Mouse (Mus musculus): ENCODE measurements around the gene Lypd6b. TPM values are rescaled to one million over a fixed set of nuclear protein-coding genes. Genes with fewer than 3 reads are reported as not detected.

Lypd6b gene
- polyA plus RNA-seq, 1 experiment from 2014 or later, result 3.1 TPM

DNA sequence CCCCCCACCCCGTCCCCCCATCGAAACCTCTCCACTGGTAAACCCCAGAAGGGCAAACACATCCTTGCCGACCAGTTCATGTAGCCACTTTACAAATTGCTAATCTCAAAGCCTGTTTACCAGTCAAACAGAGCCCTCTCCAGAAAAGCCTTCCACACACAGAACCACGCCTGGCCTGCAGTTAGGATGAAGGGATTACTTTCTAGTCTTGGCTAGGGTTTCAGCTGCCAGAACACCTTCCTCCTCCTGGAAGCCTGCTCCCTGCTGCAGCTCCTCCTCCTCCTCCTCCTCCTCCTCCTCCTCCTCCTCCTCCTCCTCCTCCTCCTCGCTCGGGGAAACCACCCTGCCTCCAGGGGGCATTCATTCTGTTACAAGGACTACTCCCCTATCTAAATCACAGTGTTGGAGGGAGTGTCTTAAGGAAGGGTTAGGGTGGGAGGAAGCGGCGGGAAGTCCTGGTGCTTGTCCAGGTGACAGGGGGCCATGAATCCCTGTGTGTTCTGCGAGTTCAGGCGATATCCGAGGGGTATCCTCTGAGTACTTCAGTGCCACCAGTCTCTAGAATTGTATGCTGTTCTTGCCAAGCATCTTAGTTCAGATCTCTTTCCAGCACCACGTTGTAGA is 73.6 kb downstream of the Lypd6b start:
- H3K9ac ChIP-seq, result no peak overlapping the region
- 37% methylated on average over 10 of the region's 12 CpGs for WGBS
- H3K4me3 ChIP-seq, result no peak overlapping the region
- no peak overlapping the region for H3K27ac ChIP-seq
- H3K36me3 ChIP-seq (ENCODE audit: poor library complexity, severe bottlenecking), result no peaks in the 10 kb centered on the region
- no peak overlapping the region for H3K4me2 ChIP-seq
- no peak for ATAC-seq
- no peaks in the 10 kb centered on the region for H3K27me3 ChIP-seq
- H3K9me3 ChIP-seq (replicated peaks), result no peaks in the 10 kb centered on the region
- peaks cover 9% of the 10 kb centered on the region for H3K4me1 ChIP-seq

DNA sequence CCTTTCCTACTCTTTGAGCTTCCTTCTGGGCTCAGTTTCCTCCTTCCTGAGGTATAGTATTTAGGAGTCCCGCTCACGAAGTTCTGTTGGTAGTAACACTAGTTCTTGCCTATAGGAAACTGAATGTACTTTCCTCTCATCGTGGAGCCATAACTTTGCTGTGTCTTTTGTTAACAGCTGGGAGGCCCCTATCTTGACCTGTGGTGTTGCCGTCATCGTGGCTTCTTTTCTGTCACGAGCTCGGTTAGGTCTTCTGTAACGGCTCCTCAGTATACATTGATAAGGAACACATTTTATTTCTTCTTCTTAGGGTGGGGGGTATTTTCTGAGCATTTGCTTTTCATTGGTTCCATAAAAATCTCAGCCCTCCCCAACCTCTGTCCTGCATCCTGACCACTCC is 74.2 kb downstream of the Lypd6b start:
- H3K9me3 ChIP-seq (replicated peaks), result no peaks in the 10 kb centered on the region
- no peak for ATAC-seq

DNA sequence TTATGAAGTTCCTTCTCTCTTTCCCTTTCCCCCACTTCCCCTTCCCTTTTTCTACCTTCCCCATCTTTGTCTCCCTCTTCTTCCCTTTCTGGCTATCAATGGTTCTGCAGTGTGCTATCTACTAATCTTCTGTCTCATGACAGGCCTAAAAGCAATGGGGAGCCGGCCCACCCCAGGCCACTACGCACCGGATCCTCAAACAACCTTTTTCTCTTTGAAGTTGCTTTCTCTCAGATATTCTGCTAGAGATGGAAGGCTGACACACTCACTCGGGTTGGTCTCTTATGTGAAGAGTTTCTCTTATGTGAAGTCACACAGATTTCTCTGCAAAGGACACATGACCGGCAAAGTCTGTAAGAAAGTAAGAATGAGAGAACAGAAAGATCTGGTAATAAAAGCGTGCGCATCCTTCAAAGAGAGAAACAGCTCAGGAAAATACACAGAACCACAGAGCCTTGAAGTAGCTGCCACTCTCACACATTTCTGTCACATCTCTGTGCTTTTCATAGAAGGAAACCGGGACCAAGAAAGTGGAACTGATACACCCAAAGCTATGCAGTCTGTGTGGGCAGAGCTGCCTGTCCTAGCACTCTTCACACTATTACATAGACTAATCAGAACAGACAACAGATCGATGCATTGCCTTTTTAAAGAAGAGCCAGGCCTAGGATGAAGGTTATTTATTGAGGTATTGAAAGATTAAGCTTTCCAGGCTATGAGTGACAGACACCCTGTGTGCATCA is 80.8 kb downstream of the Lypd6b start:
- no peak overlapping the region for H3K27ac ChIP-seq
- no peaks in the 10 kb centered on the region for H3K9me3 ChIP-seq (replicated peaks)
- H3K4me2 ChIP-seq, result no peak overlapping the region
- no peak overlapping the region for H3K4me3 ChIP-seq
- H3K9ac ChIP-seq, result no peak overlapping the region
- no peak for ATAC-seq
- 87% methylated on average over 9 of the region's 9 CpGs for WGBS
- H3K4me1 ChIP-seq, result peaks cover 12% of the 10 kb centered on the region
- no peaks in the 10 kb centered on the region for H3K36me3 ChIP-seq (ENCODE audit: poor library complexity, severe bottlenecking)
- no peaks in the 10 kb centered on the region for H3K27me3 ChIP-seq

More for the DNA sequence above, 74.2 kb downstream of the Lypd6b start:
- no peak overlapping the region for H3K4me2 ChIP-seq
- no peaks in the 10 kb centered on the region for H3K36me3 ChIP-seq (ENCODE audit: poor library complexity, severe bottlenecking)
- 86% methylated on average over 8 of the region's 8 CpGs for WGBS
- no peak overlapping the region for H3K27ac ChIP-seq
- H3K9ac ChIP-seq, result no peak overlapping the region
- H3K4me1 ChIP-seq, result 0 out of 2 replicates have a peak, but pooled peaks cover 3% of the 10 kb centered on the region
- H3K27me3 ChIP-seq, result no peaks in the 10 kb centered on the region
- no peak overlapping the region for H3K4me3 ChIP-seq

DNA sequence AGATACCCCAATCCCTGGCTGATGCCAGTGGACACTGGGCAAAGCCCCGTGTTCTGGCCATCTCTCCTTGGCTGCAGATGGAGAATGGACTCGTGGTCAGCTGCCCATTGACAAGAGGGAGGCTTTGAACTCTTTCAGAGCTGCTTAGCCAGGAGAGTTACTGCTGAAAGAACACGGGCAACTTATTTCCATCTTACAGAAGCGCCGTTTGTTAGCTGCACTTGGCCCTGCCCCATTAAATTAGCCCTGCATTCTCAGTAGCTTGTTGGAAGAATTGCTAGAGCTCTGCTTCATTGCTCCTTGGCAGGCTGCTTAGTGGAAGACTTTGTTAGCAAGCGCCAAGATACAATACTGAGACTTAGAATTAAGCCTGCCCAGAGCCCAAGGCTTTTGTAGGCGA is 81.6 kb downstream of the Lypd6b start:
- ATAC-seq, result peak; percentile 74
- Histone ChIP-seq H3K36me3 (ENCODE audit: poor library complexity, severe bottlenecking) (no peaks in the 10 kb centered on the region), H3K27me3 (no peaks in the 10 kb centered on the region), H3K9ac (no peak overlapping the region), H3K27ac (no peak overlapping the region), H3K4me2 (no peak overlapping the region), H3K4me1 (peaks cover 12% of the 10 kb centered on the region), H3K9me3 (replicated peaks) (no peaks in the 10 kb centered on the region), H3K4me3 (no peak overlapping the region)
- WGBS, result 37% methylated on average over 7 of the region's 7 CpGs

DNA sequence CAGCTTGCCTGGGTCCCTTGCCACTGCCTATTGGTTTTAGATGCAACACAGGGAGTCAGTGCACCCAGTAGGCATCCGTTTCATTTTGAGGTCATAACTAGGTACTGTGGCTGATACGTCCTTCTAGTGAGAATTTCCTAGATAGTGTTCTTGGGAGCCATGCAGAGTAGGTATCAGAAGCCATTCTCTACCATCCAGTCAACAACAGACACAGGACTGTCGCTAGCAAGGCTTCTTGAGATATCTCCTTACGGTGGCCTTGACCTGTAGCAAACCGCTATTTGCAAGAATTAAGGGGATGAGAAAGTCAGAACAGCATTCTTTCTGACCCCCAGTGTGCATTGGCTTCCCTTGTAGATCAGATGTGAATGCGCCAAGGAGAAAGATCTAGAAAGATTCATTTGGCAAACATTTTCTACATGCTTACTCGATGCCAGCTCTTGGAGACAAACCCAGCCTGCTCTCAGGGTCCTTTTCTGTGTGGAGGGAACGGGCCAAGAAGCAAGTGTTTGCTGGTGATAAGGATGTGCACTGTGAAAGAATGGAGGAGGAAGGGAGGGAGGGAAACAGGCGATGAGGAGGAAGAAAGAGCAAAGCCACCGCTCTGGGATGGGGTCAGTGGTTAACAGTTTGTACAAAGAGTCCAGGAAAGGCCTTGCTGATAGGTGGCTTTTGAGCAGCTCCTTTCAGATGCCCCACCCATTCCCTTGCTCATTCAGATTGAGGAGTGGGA is 82.5 kb downstream of the Lypd6b start:
- Histone ChIP-seq H3K27me3 (no peaks in the 10 kb centered on the region), H3K27ac (no peak overlapping the region), H3K4me1 (peaks cover 12% of the 10 kb centered on the region), H3K4me2 (no peak overlapping the region), H3K9me3 (replicated peaks) (no peaks in the 10 kb centered on the region), H3K4me3 (no peak overlapping the region), H3K9ac (no peak overlapping the region), H3K36me3 (ENCODE audit: poor library complexity, severe bottlenecking) (no peaks in the 10 kb centered on the region)
- 89% methylated on average over 10 of the region's 10 CpGs for WGBS
- ATAC-seq, result no peak

DNA sequence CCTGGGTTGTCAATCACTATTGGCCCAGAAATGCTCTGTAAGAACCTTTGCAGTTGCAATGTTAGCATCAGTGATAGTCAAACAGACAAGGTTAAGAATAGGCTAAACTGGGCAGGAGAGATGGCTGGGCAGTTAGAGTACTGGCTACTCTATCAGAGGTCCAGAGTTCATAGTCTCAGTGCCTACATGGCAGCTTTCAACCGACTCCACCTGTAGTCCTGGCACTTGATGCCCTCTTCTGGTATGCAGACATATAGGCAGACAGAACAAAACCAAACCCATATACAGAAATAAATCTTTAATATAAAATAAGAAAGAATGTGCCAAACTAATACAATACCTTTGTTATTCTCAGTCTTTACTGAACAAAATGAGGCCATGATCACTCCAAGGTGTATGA is 83.5 kb downstream of the Lypd6b start:
- Histone ChIP-seq H3K4me1 (peaks cover 12% of the 10 kb centered on the region), H3K36me3 (ENCODE audit: poor library complexity, severe bottlenecking) (no peaks in the 10 kb centered on the region), H3K9ac (no peak overlapping the region), H3K27me3 (no peaks in the 10 kb centered on the region), H3K27ac (no peak overlapping the region), H3K9me3 (replicated peaks) (no peaks in the 10 kb centered on the region), H3K4me3 (no peak overlapping the region), H3K4me2 (no peak overlapping the region)
- 73% methylated on average over 1 of the region's 1 CpGs for WGBS
- ATAC-seq, result no peak

DNA sequence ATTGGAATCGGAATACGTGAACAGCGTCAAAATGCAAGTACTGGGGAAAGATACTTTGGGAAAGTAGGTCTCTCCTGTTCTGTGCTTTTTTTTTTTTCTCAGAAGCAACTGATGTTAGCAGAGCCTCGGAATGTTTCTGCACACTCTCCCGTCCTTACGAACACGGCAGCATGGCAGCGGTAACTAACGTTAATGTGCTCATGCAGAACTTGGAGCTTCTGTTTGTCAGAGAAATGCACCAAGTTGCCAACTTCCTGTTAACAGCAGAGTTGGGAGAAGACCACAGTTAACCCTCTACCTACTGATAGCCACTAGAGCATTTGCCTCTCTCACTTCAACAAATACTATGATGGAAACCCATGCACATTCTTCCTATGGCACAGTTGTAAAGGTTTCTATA is 93.0 kb downstream of the Lypd6b start:
- Histone ChIP-seq H3K4me1 (peaks cover 16% of the 10 kb centered on the region; the same call in 1 of the 2 replicates), H3K4me2 (no peak overlapping the region), H3K27me3 (no peaks in the 10 kb centered on the region), H3K27ac (no peak overlapping the region), H3K4me3 (no peak overlapping the region), H3K9me3 (replicated peaks) (no peaks in the 10 kb centered on the region), H3K9ac (no peak overlapping the region), H3K36me3 (ENCODE audit: poor library complexity, severe bottlenecking) (no peaks in the 10 kb centered on the region)
- no peak for ATAC-seq
- WGBS, result 77% methylated on average over 9 of the region's 9 CpGs

DNA sequence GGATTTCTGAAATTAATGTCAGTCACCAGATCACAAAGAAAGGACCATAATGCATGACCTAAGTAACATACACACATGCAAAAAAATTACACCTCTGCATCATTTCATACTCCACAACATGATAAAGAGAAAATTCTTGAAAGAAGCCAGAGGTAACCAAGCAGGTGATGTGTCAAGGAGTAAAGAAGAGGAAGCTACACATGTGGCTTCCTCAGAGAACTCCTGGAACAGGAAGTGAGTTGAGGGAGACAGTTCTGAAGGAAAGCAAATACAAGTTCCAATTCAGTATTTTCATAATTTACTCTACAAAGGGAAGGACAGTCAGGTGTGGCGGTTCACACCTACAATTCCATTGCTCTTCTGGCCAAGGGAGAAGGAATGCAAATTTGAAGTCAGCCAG is 93.5 kb downstream of the Lypd6b start:
- Histone ChIP-seq H3K9ac (no peak overlapping the region), H3K4me1 (peaks cover 16% of the 10 kb centered on the region; the same call in 1 of the 2 replicates), H3K27me3 (no peaks in the 10 kb centered on the region), H3K36me3 (ENCODE audit: poor library complexity, severe bottlenecking) (no peaks in the 10 kb centered on the region), H3K4me3 (no peak overlapping the region), H3K9me3 (replicated peaks) (no peaks in the 10 kb centered on the region), H3K4me2 (no peak overlapping the region), H3K27ac (no peak overlapping the region)
- no peak for ATAC-seq
- WGBS, result 100% methylated on average over 1 of the region's 1 CpGs

DNA sequence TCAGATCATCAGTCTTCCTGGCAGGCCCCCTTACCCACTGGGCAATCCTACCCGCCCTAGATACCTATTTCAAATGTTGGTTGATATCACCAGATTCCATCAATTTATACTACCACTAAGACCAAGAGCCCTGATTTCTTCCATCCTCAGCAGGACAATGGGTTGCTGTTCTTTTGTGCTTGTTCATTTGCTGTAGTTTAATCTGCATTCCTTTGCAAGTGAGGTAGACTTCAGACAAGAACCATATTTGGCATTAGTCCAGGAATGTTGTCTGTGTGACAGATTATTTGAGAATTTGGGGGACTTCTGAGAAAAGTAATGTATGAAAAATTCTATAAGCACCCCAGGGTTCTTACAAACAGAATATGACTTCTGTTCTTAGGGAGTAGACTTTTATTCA is 95.0 kb downstream of the Lypd6b start:
- H3K9ac ChIP-seq, result no peak overlapping the region
- H3K27ac ChIP-seq, result no peak overlapping the region
- H3K9me3 ChIP-seq (replicated peaks), result no peaks in the 10 kb centered on the region
- peaks cover 21% of the 10 kb centered on the region; the same call in 1 of the 2 replicates for H3K4me1 ChIP-seq
- H3K27me3 ChIP-seq, result no peaks in the 10 kb centered on the region
- no peak overlapping the region for H3K4me3 ChIP-seq
- no peaks in the 10 kb centered on the region for H3K36me3 ChIP-seq (ENCODE audit: poor library complexity, severe bottlenecking)
- WGBS, result 92% methylated on average over 1 of the region's 1 CpGs
- no peak for ATAC-seq
- H3K4me2 ChIP-seq, result no peak overlapping the region

DNA sequence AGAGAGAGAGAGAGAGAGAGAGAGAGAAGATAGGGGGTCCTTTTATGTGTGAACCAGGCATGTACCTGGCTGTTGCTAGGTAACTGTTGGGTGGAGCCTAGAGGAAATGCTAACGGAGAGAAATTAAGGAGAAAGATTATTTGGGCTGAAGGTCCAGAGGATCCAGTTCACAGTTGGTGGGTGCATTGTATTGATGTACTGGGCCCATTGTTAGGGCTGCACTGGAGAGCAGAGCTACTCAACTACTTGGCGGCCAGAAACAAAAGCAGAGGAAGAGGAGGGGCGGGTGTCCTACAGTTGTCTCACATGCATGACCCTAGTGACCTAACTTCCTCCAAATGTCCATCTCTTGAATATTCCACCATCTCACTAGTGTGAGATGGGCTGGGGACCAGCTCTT is 96.5 kb downstream of the Lypd6b start:
- H3K27me3 ChIP-seq, result no peaks in the 10 kb centered on the region
- H3K4me2 ChIP-seq, result no peak overlapping the region
- no peak for ATAC-seq
- H3K9me3 ChIP-seq (replicated peaks), result no peaks in the 10 kb centered on the region
- H3K4me1 ChIP-seq, result peaks cover 17% of the 10 kb centered on the region
- no peak overlapping the region for H3K27ac ChIP-seq
- no peaks in the 10 kb centered on the region for H3K36me3 ChIP-seq (ENCODE audit: poor library complexity, severe bottlenecking)
- no peak overlapping the region for H3K9ac ChIP-seq
- 26% methylated on average over 3 of the region's 3 CpGs for WGBS
- no peak overlapping the region for H3K4me3 ChIP-seq

DNA sequence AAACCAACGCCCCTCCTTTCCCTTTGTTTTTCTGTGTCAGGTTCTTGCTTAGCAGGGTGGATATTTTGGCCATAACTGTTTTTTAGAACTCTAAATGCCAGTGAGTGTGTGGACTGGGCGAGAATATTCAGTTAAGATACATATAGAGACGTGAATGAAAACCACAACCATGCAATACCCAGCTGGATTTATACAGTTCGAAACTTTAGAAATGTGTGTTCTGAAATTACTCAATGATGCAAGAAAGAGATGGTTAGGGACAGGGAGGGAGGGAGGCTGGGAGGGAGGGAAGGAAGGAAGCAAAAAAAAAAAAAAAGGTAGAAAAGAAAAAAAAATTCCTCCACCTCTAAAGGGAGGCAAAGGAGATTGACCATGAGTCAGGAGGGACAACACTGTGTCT is 98.7 kb downstream of the Lypd6b start:
- Histone ChIP-seq H3K9ac (no peak overlapping the region), H3K4me2 (no peak overlapping the region), H3K27me3 (no peaks in the 10 kb centered on the region), H3K9me3 (replicated peaks) (no peaks in the 10 kb centered on the region), H3K4me3 (no peak overlapping the region), H3K4me1 (peaks cover 20% of the 10 kb centered on the region), H3K27ac (no peak overlapping the region), H3K36me3 (ENCODE audit: poor library complexity, severe bottlenecking) (no peaks in the 10 kb centered on the region)
- ATAC-seq, result no peak
- 84% methylated on average over 4 of the region's 4 CpGs for WGBS

DNA sequence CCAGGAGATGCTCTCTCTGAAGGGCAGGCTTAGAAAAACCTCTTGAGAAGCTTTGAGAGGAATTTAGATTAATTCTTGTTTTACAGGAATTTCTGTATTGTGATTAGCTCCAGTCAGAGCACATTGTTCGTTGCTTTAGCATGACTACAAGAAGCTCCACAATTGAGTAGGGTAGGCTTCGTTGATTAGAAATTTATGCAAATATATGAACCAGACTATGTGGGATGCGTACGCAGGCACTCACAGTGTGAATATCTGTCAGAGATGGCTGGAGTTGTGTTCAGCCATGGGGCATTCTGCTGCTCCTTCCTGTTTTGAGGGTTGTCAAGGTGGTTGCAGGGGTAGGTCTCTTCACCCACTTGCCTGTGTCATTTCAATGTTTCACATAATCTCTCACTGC is 100.9 kb downstream of the Lypd6b start:
- Histone ChIP-seq H3K4me2 (no peak overlapping the region), H3K27ac (peak overlapping the region; percentile 16; the same call in 1 of the 2 replicates), H3K9me3 (replicated peaks) (no peaks in the 10 kb centered on the region), H3K36me3 (ENCODE audit: poor library complexity, severe bottlenecking) (no peaks in the 10 kb centered on the region), H3K4me3 (no peak overlapping the region), H3K4me1 (peaks cover 20% of the 10 kb centered on the region), H3K9ac (no peak overlapping the region), H3K27me3 (no peaks in the 10 kb centered on the region)
- peak; percentile 59; the same call in 1 of the 2 replicates for ATAC-seq
- WGBS, result 54% methylated on average over 4 of the region's 4 CpGs
